Comparison of ENCODE assay signal across 22 mouse cellular contexts in genomic region chr4:115820199-115820598, GRCm38 (mm10). TPM values are rescaled to one million over a fixed set of nuclear protein-coding genes. Genes with fewer than 3 reads are reported as not detected.
"Had no signal": no experiment of that assay in that cellular context is flagged by ENCODE, and none has a peak within 500 bp of the region (broad histone marks: within the 10 kb centered on the region; RNA-seq: fewer than 3 reads in every experiment).

No protein-coding gene starts in this region.

- H3K4me1 ChIP-seq: midbrain, embryonic 12.5 days; neural tube, embryonic 12.5 days; stomach, embryonic 15.5 days had no signal

- H3K9me3 ChIP-seq: midbrain, embryonic 12.5 days; neural tube, embryonic 12.5 days; stomach, embryonic 15.5 days had no signal

- DNase-seq: lung, adult 18-20 months; lung, embryonic 14.5 days; lung, postnatal 10 days; lung, postnatal 4 days; midbrain, embryonic 14.5 days; retina, postnatal 1 day; right cerebral cortex, adult 18-20 months; right cerebral cortex, postnatal 25 days; right cerebral cortex, postnatal 4 days; spleen, adult 18-20 months; thymus, adult 2 months; thymus, postnatal 25 days; thymus, postnatal 4 days had no signal

- H3K4me2 ChIP-seq: lung, embryonic 14.5 days; midbrain, embryonic 12.5 days; neural tube, embryonic 12.5 days; stomach, embryonic 15.5 days had no signal

- H3K27ac ChIP-seq: midbrain, embryonic 12.5 days; neural tube, embryonic 12.5 days; stomach, embryonic 15.5 days; stomach, postnatal 0 days had no signal

- H3K4me3 ChIP-seq: midbrain, embryonic 12.5 days; neural tube, embryonic 12.5 days; stomach, embryonic 15.5 days had no signal

- H3K9ac ChIP-seq: lung, embryonic 14.5 days; midbrain, embryonic 12.5 days; neural tube, embryonic 12.5 days; stomach, embryonic 15.5 days had no signal

- H3K36me3 ChIP-seq: neural tube, embryonic 12.5 days had no signal

- ATAC-seq: midbrain, embryonic 16.5 days had no signal

- H3K27me3 ChIP-seq: midbrain, embryonic 12.5 days; neural tube, embryonic 12.5 days; stomach, embryonic 15.5 days had no signal

RNA-seq across cellular contexts. Expression of gene Tex38, which starts 39.4 kb away (rescaled TPM):
- total RNA-seq: megakaryocyte, adult 5-6 weeks; megakaryocyte-erythroid progenitor cell, adult 5-6 weeks had no signal
- polyA plus RNA-seq: liver, embryonic 16.5 days; lung, embryonic 14.5 days; midbrain, embryonic 12.5 days; small intestine, adult 2 months had no signal
